Mouse (Mus musculus) right cerebral cortex, adult 18-20 months (tissue): ENCODE data around the gene Entpd7.

Source experiments
- DNase-seq: peaks from one replicate; pipeline ENCODE4 v3.0.0; 2022; ENCODE audit warnings: mixed read lengths

The Entpd7 gene

DNA sequence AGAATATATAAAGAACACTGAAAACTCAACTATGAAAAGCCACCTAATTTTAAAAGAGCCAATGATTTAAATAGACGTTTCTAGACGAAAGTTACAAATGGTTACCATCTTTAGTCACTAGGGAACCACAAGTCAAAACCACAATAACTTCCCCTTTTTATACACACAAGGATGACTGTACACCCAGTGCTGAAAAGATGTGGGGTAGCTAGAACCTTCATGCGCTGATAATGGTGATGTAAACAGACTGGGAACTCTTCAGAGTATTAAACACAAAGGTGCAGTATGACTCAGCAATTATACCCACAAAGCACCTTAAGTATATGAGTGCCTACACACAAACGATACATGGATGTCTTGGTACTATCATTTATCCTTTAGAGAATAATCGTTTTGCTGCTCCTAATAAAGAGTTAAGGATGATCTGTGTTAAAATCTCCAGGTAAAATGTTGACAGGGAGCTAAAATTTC, 82.1 kb downstream of the Entpd7 start:
- DNase-seq: no peak

DNA sequence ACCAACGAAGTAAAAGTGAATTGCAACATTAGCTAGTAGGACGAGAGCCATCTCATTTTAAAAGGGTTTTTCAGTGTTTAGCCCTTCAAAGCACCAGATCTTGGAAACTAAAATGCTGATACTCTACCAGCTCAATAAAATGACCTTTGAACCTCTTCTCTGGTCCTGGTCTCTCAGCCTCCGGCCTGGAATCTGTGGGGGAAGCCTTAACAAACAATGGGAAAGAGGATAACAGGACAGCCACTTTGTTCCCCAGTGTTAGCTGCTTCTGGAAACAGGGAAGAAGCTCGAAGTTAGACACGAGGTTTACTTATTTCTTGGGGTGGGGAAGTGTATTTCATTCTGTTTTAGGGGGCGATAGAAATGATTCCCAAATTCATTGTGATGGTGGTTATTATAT, 82.8 kb downstream of the Entpd7 start:
- no peak for DNase-seq

- DNase-seq: no peak
Observed at GRCm38 (mm10) chr19:43775433-43775832, 86.0 kb downstream of the Entpd7 start.

- DNase-seq: no peak
Observed at GRCm38 (mm10) chr19:43776561-43776960, 87.1 kb downstream of the Entpd7 start.

DNA sequence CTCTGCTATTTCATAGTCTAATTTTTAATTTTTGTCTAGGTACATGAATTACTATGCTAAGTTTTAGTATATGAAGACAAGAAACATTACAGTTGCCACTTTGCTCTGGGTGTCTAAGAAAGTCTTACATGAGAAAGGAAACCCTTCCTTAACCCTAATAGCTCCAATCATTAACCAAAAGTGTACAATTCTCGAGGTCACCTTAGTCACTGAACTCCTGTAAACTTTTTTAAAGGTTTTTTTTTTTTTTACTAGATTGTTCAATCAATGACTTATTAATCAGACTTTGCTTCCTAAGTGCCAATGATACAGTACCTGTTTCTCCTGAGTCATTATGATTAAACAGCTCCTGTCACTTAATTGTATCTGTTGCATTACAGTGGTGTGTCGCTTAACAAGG, 87.8 kb downstream of the Entpd7 start:
- no peak for DNase-seq

- no peak for DNase-seq
Observed at GRCm38 (mm10) chr19:43780391-43780790, 90.9 kb downstream of the Entpd7 start.

DNA sequence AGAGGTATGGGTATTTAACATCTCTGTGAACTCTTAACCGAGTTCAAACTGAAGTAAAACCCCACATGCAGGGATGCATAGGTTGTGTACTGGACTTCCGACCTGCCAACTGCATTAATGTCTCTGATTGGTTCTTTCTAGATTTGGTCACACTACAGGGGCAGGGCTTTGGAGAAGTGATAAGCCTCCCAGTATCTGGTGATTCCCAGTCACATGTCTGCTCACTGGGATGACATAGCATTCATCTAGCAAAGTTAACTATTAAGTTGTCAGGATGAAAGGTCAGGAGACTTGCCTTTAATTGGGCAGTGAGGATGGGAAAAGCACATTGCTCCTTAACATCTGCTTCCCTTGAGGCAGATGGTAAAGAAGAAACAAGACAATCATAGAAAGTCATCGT, 92.5 kb downstream of the Entpd7 start, which contains the start of gene Abcc2:
TSS of gene Abcc2 (plus strand) at position 213 of the 400 bp plus-strand sequence.
- no peak for DNase-seq
